Mouse (Mus musculus): ENCODE data around the gene Pcdh8.
A peak's percentile ranks its signal among the peaks of the same experiment; 100 is the strongest.

The Pcdh8 gene

GRCm38 (mm10) chr14:79771094-79771535, at the start of gene Pcdh8:
Pcdh8 (minus strand) TSS chr14:79771312.
- no peak for DNase-seq (ENCODE audit: low read depth in 1 of 2, low spot score in 2 of 2)

DNA sequence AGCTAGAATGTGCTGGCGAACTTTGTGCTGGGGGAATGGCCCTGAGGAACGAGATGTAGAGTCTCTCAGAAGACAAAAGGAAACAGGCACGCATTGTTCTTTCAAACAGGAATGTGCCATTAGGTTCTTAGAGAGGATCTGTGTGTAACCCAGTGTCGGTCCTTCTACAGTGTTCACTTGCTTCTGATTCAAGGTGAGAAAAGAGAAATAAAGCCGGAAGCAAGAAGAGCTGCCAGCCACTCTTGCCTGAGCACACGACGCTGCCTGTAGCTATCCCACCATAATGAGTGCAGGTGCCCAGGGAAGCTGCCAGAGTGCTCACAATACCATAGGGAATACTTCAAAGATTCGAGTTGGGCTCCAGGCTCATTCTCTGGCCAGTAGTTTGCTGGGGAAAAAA, 43.6 kb upstream of the Pcdh8 start:
- no peak for DNase-seq (ENCODE audit: low read depth in 1 of 2, low spot score in 2 of 2)

DNA sequence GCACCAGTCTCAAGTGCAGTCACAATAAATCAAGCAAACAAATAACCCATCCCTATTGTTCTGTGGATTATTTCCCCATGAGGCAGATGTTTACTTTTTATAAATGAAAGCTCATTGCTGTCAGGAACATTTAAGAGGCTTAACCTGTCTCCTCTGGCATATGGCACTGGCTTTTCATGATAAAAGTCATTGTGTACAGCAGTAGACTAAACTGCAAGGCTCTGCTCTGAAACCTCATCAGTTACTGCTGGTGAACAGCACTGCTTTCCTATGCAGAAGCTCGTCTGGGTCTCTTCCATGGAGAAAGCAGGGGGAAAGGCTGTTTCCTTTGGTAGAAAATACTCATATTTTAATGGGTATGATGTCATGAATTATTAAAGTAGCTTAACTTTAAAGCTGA, 43.0 kb upstream of the Pcdh8 start:
- DNase-seq (ENCODE audit: low read depth in 1 of 2, low spot score in 2 of 2), result no peak

DNA sequence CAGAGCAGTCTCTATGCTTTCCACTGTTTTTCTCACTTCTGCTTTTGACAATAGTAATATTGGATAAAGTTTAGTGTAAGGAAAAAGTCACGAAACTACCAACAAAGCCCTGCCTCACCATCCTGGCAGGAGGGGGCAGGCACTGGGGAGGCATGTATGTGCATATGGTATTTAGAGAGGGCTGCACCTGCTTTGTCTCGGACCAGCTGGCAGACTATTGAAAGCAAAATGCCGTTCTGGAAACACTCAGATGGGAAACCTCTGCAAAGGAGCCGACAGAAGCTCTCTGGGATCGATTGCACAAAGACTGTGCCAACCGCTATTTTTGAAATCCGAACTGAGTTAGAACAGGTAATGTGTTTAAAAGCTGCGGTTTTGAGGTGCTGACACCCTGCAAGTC, 22.1 kb upstream of the Pcdh8 start:
- DNase-seq (ENCODE audit: low read depth in 1 of 2, low spot score in 2 of 2), result no peak

- DNase-seq (ENCODE audit: low read depth in 1 of 2, low spot score in 2 of 2), result no peak
Observed at GRCm38 (mm10) chr14:79789535-79789934, 18.4 kb upstream of the Pcdh8 start.

- DNase-seq (ENCODE audit: low read depth in 1 of 2, low spot score in 2 of 2), result no peak
Observed at GRCm38 (mm10) chr14:79788656-79789204, 17.6 kb upstream of the Pcdh8 start.

DNA sequence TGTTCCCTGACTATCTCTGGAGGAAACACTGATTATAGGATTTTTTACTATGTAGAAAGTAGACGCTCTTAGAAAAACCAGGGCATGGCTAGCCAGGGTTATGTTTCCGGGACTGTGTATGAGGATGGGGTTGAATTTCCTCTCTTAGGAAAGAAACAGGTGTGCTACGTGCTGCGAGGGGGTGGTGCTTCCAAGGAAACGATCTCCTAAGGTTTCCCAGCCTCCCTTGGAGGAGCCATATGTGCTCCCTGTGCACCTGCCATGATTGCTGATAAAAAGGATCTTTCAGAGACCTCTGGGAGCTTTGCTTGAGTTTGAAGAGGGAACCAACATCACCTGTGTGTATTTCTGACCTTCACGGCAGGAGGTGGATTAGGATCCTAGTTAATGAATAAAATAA, 16.8 kb upstream of the Pcdh8 start:
- DNase-seq (ENCODE audit: low read depth in 1 of 2, low spot score in 2 of 2), result no peak

- no peak for DNase-seq (ENCODE audit: low read depth in 1 of 2, low spot score in 2 of 2)
Observed at GRCm38 (mm10) chr14:79785400-79785799, 14.3 kb upstream of the Pcdh8 start.

DNA sequence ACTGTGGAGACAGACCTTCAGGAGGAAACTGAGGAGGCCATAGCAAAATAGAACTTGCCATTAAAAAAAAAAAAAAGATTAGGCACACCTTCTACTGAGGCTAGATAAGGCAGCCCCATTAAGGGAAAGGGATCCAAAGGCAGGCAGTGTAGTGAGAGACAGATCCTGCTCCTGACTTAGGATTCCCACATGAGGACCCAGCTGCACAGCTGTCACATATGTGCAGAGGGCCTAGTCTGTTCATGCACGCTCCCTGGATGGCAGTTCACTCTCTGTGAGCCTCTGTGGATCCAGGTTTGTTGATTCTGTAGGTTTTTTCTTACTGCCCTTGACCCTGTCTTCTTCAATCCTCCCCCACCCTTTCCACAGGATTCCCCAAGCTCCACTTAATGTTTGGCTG, 9.8 kb upstream of the Pcdh8 start:
- no peak for DNase-seq (ENCODE audit: low read depth in 1 of 2, low spot score in 2 of 2)

- DNase-seq (ENCODE audit: low read depth in 1 of 2, low spot score in 2 of 2), result no peak
Observed at GRCm38 (mm10) chr14:79780332-79780731, 9.2 kb upstream of the Pcdh8 start.

DNA sequence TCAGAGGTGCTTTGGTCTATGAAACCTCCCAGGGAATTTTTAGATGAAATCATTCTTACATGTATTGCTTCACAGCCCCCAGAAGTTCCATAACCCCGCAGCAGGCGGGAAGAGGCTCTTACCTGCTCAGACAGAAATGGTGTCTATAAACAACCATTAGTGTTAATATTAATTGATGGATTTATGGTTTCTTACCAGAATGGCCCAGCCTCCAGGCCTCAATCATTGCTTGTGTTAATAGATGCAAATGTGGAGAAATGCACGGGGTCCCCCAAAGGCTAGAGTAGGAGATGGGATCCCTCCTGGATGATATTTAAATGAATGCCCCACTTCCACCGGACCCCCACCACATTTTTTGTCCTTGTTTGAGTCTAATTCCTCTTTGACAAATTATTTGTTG, 8.7 kb upstream of the Pcdh8 start:
- DNase-seq (ENCODE audit: low read depth in 1 of 2, low spot score in 2 of 2), result no peak

DNA sequence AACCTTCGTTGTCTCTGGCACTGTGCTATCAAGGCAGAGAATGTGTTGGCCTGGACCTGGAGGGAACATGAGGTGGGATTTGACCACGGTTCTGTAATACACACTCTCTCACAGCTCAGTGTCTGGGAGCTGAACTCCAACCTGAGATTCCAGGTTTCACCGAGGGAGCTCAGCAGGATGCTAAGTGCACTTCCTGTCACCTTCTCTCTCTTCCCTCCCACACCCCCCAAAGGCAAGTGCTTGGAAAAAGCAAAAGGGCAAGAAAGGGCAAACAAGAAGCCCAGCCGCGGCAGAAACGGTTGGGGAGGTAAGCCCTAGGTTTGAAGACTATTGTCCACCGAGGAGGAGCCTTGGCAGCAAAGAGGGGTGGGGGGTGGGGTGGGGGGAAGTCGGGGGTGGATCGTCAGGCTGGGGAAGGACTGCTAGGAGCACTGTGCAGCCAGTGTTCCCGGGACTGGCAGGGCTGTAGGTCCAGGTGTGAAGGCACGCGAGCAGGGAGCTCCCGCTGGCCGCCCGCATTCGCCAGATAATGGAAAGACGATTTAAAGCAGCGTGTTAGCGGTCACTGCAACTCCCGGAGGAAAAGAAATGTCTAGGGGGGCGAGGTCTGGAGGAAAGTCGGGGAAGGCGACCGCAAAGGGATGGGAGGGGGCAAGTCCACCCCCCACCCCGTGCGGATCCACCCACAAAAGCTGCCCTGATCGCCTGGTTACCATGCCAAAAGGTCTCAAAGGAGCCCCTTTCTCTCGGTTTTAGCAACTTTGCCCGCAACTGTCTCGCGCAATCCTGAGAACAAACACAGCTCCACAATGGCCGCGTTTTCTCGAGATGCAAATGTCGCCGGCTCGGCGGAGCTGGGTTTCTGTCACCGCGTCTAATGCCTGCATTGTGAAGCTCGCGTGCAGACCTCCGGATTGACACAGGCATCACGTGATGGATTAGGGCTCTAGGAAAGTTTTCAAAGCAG, 2.6 kb upstream of the Pcdh8 start:
- no peak for DNase-seq (ENCODE audit: low read depth in 1 of 2, low spot score in 2 of 2)

DNA sequence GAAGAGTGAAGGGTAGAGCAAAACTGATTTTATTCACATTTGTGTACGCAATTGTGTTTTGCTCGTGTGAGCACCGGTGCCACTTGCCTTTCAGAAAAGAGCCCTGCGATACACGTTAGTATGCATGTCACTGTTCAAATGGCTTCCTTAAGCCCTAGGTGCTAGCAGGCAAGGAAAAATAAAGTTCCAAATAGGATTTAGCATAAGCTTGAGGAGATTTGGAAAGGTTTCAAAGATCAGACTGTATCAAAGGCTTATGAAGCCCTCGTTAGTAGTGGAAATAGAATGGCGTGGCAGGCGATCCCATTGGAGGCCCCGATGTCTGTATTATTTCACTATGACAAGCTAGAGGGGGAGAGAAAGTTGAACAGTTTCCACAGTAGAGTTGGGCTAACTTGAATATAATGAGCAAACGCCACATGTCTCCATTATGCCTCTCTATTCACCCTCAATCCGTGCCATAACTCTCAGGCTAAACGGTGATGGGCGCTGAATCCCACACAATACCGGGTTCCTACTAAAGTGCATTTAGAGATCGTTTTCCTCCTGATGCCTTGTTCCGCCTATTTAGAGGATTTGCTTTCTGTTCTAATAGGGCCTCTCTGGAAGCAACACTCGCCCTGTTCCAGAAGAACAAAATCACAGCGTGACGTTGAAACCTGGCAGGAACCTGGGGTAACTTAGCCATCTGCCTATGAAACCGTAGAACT, 845 bp upstream of the Pcdh8 start:
- DNase-seq (ENCODE audit: low read depth in 1 of 2, low spot score in 2 of 2), result no peak

- DNase-seq (ENCODE audit: low read depth in 1 of 2, low spot score in 2 of 2), result no peak
Observed at GRCm38 (mm10) chr14:79770306-79771093, 612 bp downstream of the Pcdh8 start.

DNA sequence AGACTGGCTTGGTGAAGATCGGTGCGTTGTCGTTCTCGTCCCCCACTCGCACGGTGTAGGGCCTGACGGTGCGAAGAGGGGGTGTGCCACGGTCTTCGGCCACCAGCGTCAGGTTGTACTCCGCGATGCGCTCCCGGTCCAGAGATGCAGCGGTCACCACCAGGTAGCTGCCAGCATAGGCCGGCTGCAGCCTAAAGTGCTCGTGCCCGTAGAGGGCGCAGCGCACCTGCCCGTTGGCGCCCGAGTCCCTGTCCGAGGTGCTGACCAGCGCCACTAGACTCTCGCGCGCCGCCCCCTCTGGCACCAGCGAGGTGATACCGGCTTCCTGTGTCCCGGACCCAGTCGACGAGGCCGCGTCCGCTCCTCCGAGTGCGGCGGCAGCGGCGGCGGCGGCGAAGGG, 1.5 kb downstream of the Pcdh8 start:
- peak in 1 of 2 experiments; percentile 1 for DNase-seq (ENCODE audit: low read depth in 1 of 2, low spot score in 2 of 2)

GRCm38 (mm10) chr14:79768996-79769395, 2.1 kb downstream of the Pcdh8 start:
- no peak for DNase-seq (ENCODE audit: low read depth in 1 of 2, low spot score in 2 of 2)

GRCm38 (mm10) chr14:79768076-79768830, 2.9 kb downstream of the Pcdh8 start:
- no peak for DNase-seq (ENCODE audit: low read depth in 1 of 2, low spot score in 2 of 2)

DNA sequence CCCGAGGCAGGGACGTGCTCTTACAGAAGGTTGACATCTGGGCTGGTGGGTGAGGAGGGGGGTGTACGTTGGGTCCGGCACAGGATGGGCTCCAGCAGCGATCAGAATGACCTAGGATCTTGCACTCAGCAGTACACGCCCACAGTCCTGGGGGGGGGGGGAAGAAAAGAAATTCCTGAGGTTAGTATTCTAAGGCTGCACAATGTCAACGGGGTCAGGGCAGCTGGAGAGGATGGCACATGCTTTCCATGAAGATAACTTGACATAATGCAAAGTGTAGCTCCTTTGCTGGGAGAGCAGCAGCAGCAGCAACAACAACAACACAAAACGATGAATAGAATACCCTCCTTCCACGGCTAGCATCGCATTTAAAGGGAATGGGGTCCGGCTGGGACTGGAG, 3.5 kb downstream of the Pcdh8 start:
- no peak for DNase-seq (ENCODE audit: low read depth in 1 of 2, low spot score in 2 of 2)

GRCm38 (mm10) chr14:79765196-79765765, 5.8 kb downstream of the Pcdh8 start:
- no peak for DNase-seq (ENCODE audit: low read depth in 1 of 2, low spot score in 2 of 2)

GRCm38 (mm10) chr14:79754601-79755222, 16.4 kb downstream of the Pcdh8 start:
- DNase-seq (ENCODE audit: low read depth in 1 of 2, low spot score in 2 of 2), result no peak
